Mouse (Mus musculus): ENCODE measurements around the gene Mvb12b. TPM values are rescaled to one million over a fixed set of nuclear protein-coding genes. Genes with fewer than 3 reads are reported as not detected.

The Mvb12b gene
- total RNA-seq, 1 experiment, result 5.0 TPM

DNA sequence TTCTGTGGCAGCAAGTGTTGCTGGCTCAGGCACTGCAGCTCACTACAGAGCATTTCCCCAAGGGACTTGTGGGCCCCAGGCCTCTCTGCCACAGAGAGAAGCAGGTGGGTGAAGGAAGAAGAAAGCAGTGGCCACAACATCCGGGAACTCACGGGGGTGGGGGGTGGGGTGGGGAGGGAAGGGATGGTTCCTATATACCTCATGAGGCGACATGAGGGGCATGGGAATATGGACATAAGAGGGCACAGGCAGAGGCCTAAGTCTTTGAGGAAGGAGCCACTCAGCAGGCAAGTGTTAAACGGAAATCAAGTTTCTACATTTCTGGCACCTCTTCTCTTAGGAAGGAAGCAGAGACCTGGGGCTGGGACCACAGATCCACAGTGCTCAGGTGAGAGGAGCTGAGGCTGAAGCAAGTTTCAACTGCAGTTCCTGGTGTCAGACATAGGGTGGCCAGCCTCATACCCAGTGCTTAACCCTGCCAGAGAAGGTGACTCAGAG is 84.0 kb downstream of the Mvb12b start:
- no peaks in the 10 kb centered on the region for H3K9me3 ChIP-seq (ENCODE audit: control insufficient read depth, insufficient read depth, low read depth, low read length)
- no peak overlapping the region for H3K27ac ChIP-seq (ENCODE audit: insufficient read depth, low read depth, low read length, poor library complexity, severe bottlenecking)
- 0 out of 4 replicates have a peak, but pooled peaks cover 0 to 2% of the 10 kb centered on the region in 2 experiments for H3K4me1 ChIP-seq (ENCODE audit: control insufficient read depth in 2 of 2, insufficient read depth in 2 of 2, low read length in 2 of 2, poor library complexity in 1 of 2)
- no peak overlapping the region for H3K4me3 ChIP-seq (ENCODE audit: insufficient read depth in 1 of 2, low read depth in 1 of 2, low read length in 2 of 2, poor library complexity in 1 of 2, severe bottlenecking in 1 of 2)
- H3K36me3 ChIP-seq (ENCODE audit: control insufficient read depth, insufficient read depth, low read length, poor library complexity, severe bottlenecking), result no peaks in the 10 kb centered on the region; the same call in 1 of the 2 replicates
- in situ Hi-C loops (cut with MboI; ENCODE audit: low sequenced_read_pairs in 2 of 2, unreplicated experiment in 2 of 2), result no loop called here
- TF ChIP-seq HCFC1 (IDR thresholded peaks at IDR 0.05; ENCODE audit: borderline replicate concordance, insufficient read depth, low read length) (no peak), CHD2 (IDR thresholded peaks at IDR 0.05; ENCODE audit: low read depth, low read length) (no peak), ZC3H11A (IDR thresholded peaks at IDR 0.05; ENCODE audit: borderline replicate concordance, low read depth, low read length) (no peak), ZNF384 (IDR thresholded peaks at IDR 0.05; ENCODE audit: low read depth, low read length) (no peak), MAFK (IDR thresholded peaks at IDR 0.05; ENCODE audit: insufficient read depth, low read depth, low read length) (no peak)
- DNase-seq (ENCODE audit: low read depth, low spot score), result no peak
- no peak overlapping the region for H3K9ac ChIP-seq (ENCODE audit: insufficient read depth, low read depth, low read length, poor library complexity, severe bottlenecking)

- Histone ChIP-seq H3K27ac (ENCODE audit: insufficient read depth, low read depth, low read length, poor library complexity, severe bottlenecking) (no peak overlapping the region), H3K36me3 (ENCODE audit: control insufficient read depth, insufficient read depth, low read length, poor library complexity, severe bottlenecking) (no peaks in the 10 kb centered on the region; the same call in 1 of the 2 replicates), H3K4me3 (ENCODE audit: insufficient read depth in 1 of 2, low read depth in 1 of 2, low read length in 2 of 2, poor library complexity in 1 of 2, severe bottlenecking in 1 of 2) (no peak overlapping the region), H3K9ac (ENCODE audit: insufficient read depth, low read depth, low read length, poor library complexity, severe bottlenecking) (no peak overlapping the region), H3K9me3 (ENCODE audit: control insufficient read depth, insufficient read depth, low read depth, low read length) (no peaks in the 10 kb centered on the region), H3K4me1 (ENCODE audit: control insufficient read depth in 2 of 2, insufficient read depth in 2 of 2, low read length in 2 of 2, poor library complexity in 1 of 2) (0 out of 4 replicates have a peak, but pooled peaks cover 0 to 2% of the 10 kb centered on the region in 2 experiments)
- in situ Hi-C loops (cut with MboI; ENCODE audit: low sequenced_read_pairs in 2 of 2, unreplicated experiment in 2 of 2), result no loop called here
- TF ChIP-seq MAFK (IDR thresholded peaks at IDR 0.05; ENCODE audit: insufficient read depth, low read depth, low read length) (no peak), ZNF384 (IDR thresholded peaks at IDR 0.05; ENCODE audit: low read depth, low read length) (no peak), HCFC1 (IDR thresholded peaks at IDR 0.05; ENCODE audit: borderline replicate concordance, insufficient read depth, low read length) (no peak), ZC3H11A (IDR thresholded peaks at IDR 0.05; ENCODE audit: borderline replicate concordance, low read depth, low read length) (no peak), CHD2 (IDR thresholded peaks at IDR 0.05; ENCODE audit: low read depth, low read length) (no peak)
- DNase-seq (ENCODE audit: low read depth, low spot score), result no peak
These were observed 84.6 kb downstream of the Mvb12b start for GRCm38 (mm10) chr2:33803083-33803615.

DNA sequence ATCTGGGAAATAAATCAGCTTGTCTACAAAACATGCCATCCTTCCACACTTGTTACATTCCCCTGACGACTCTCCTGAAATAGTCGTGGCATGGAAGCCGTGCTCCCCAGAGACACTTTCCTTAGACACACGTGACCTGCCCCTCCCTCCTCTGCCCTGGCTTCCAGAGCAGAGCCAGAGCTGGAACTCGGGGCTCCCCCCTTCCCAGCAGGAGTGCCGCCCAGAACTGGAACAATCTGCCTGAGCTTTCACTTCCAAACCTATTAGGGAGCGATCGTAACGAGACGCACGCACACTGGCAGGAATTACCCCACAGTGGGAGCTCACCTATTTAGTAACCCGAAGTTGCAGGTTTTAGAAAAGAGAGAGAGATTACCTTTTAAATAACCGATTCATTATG is 86.0 kb downstream of the Mvb12b start:
- Histone ChIP-seq H3K36me3 (ENCODE audit: control insufficient read depth, insufficient read depth, low read length, poor library complexity, severe bottlenecking) (no peaks in the 10 kb centered on the region; the same call in 1 of the 2 replicates), H3K4me3 (ENCODE audit: insufficient read depth in 1 of 2, low read depth in 1 of 2, low read length in 2 of 2, poor library complexity in 1 of 2, severe bottlenecking in 1 of 2) (no peak overlapping the region), H3K4me1 (ENCODE audit: control insufficient read depth in 2 of 2, insufficient read depth in 2 of 2, low read length in 2 of 2, poor library complexity in 1 of 2) (0 out of 4 replicates have a peak, but pooled peaks cover 0 to 2% of the 10 kb centered on the region in 2 experiments), H3K9ac (ENCODE audit: insufficient read depth, low read depth, low read length, poor library complexity, severe bottlenecking) (no peak overlapping the region), H3K9me3 (ENCODE audit: control insufficient read depth, insufficient read depth, low read depth, low read length) (no peaks in the 10 kb centered on the region), H3K27ac (ENCODE audit: insufficient read depth, low read depth, low read length, poor library complexity, severe bottlenecking) (no peak overlapping the region)
- TF ChIP-seq ZC3H11A (IDR thresholded peaks at IDR 0.05; ENCODE audit: borderline replicate concordance, low read depth, low read length) (no peak), ZNF384 (IDR thresholded peaks at IDR 0.05; ENCODE audit: low read depth, low read length) (no peak), CHD2 (IDR thresholded peaks at IDR 0.05; ENCODE audit: low read depth, low read length) (no peak), HCFC1 (IDR thresholded peaks at IDR 0.05; ENCODE audit: borderline replicate concordance, insufficient read depth, low read length) (no peak), MAFK (IDR thresholded peaks at IDR 0.05; ENCODE audit: insufficient read depth, low read depth, low read length) (no peak)
- DNase-seq (ENCODE audit: low read depth, low spot score), result no peak
- in situ Hi-C loops (cut with MboI; ENCODE audit: low sequenced_read_pairs in 2 of 2, unreplicated experiment in 2 of 2), result no loop called here

DNA sequence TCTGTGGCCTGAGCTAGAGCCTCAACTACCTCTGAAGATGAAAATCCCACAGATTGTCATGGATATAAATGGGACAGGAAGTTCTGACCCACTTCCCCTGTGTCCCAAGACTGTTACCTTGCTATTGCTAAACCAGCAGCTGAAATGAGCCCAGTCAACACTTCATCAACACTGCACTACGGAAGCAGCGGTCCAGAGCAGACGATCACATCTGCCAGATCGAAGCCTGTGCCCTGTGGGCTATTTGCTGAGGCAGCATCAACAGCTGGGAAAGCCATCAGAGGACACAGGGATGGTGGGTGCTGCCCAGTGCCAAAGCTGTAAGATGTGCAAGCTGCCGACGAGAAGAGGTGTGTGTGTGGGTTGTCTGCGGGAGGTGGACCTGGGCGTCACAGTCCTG is 86.4 kb downstream of the Mvb12b start:
- H3K4me3 ChIP-seq (ENCODE audit: insufficient read depth in 1 of 2, low read depth in 1 of 2, low read length in 2 of 2, poor library complexity in 1 of 2, severe bottlenecking in 1 of 2), result no peak overlapping the region
- H3K36me3 ChIP-seq (ENCODE audit: control insufficient read depth, insufficient read depth, low read length, poor library complexity, severe bottlenecking), result no peaks in the 10 kb centered on the region; the same call in 1 of the 2 replicates
- in situ Hi-C loops (cut with MboI; ENCODE audit: low sequenced_read_pairs in 2 of 2, unreplicated experiment in 2 of 2), result no loop called here
- DNase-seq (ENCODE audit: low read depth, low spot score), result no peak
- TF ChIP-seq ZNF384 (IDR thresholded peaks at IDR 0.05; ENCODE audit: low read depth, low read length), result no peak
- TF ChIP-seq CHD2 (IDR thresholded peaks at IDR 0.05; ENCODE audit: low read depth, low read length), result no peak
- no peak for TF ChIP-seq ZC3H11A (IDR thresholded peaks at IDR 0.05; ENCODE audit: borderline replicate concordance, low read depth, low read length)
- no peak for TF ChIP-seq MAFK (IDR thresholded peaks at IDR 0.05; ENCODE audit: insufficient read depth, low read depth, low read length)
- TF ChIP-seq HCFC1 (IDR thresholded peaks at IDR 0.05; ENCODE audit: borderline replicate concordance, insufficient read depth, low read length), result no peak
- no peak overlapping the region for H3K9ac ChIP-seq (ENCODE audit: insufficient read depth, low read depth, low read length, poor library complexity, severe bottlenecking)
- no peak overlapping the region for H3K27ac ChIP-seq (ENCODE audit: insufficient read depth, low read depth, low read length, poor library complexity, severe bottlenecking)
- 0 out of 4 replicates have a peak, but pooled peaks cover 0 to 2% of the 10 kb centered on the region in 2 experiments for H3K4me1 ChIP-seq (ENCODE audit: control insufficient read depth in 2 of 2, insufficient read depth in 2 of 2, low read length in 2 of 2, poor library complexity in 1 of 2)
- H3K9me3 ChIP-seq (ENCODE audit: control insufficient read depth, insufficient read depth, low read depth, low read length), result no peaks in the 10 kb centered on the region
